Mouse (Mus musculus): ENCODE data around the gene Gid8.
A peak's percentile ranks its signal among the peaks of the same experiment; 100 is the strongest.

Gid8 gene

GRCm38 (mm10) chr2:180709923-180710272 is at the start of gene Gid8, which contains the start of gene Dido1:
Gene Gid8 (plus strand): TSS chr2:180710117.
Gene Dido1 (minus strand): TSS chr2:180709999.
- DNase-seq: peak; percentile 93 to 96

- no peak for DNase-seq
These were observed 49.4 kb upstream of the Gid8 start for GRCm38 (mm10) chr2:180660521-180660920.

DNA sequence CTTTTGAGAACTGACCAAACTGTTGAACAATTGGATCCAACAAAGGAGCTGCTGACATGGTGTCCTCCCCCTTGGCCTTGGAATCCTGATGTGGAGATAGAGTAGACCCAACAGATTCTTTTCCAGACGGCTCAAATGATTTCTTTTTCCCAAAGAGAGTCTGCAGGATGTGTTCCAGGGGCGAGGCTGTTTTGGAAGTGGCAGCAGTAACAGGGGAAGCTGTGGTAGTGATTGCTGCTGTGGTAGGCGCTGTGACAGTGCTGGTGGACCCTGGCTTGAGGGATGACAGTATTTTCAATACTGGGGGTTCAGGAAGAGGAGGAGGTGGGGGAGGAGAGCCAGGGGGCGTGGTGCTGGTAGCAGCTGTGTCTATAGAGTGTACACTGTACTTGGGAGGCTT is 47.9 kb upstream of the Gid8 start:
- no peak for DNase-seq

DNA sequence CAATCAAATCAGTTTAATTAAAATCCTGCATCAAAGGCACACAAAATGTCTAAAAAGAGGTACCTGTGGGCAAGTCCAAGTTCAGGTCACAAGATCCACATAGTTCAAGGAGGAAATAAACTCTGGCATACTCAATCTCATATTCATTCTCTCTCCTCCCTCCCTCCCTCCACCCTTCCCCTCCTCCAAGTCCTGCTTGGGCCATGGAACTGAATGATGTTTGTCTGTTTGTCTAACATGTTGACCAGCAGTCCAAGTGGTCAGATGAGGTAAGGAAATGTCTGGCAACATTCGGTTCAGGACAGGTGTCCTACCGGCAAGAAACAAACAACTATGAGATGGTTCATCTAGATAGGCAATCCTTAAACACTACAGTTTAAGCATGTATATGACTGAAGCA is 33.2 kb upstream of the Gid8 start:
- no peak for DNase-seq

DNA sequence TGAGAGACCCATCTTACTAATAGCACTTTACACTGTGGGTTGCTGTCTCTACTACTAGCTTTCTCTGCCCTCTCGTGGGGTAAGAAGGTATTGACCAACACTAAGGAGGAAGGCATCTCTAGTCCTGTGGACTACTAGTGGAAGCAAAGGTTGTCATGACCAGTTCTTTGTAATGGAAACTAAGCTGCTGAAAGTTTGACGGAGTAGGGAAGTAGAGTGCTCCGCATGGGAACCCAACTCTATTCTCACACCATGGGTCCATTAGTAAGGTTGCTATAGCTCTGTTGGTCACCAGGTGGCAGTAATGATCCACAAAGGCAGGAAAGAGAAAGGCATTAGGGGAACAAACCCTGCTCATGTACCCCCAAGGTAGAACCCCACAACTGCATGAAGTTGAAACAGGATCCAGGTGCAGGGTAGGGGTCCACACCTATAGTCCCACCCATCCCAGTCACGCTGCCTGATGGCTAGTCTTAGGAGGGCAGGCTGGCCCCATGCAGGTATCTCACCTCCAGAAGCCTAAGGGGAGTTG is 31.2 kb upstream of the Gid8 start:
- DNase-seq: peak; percentile 56 to 64

DNA sequence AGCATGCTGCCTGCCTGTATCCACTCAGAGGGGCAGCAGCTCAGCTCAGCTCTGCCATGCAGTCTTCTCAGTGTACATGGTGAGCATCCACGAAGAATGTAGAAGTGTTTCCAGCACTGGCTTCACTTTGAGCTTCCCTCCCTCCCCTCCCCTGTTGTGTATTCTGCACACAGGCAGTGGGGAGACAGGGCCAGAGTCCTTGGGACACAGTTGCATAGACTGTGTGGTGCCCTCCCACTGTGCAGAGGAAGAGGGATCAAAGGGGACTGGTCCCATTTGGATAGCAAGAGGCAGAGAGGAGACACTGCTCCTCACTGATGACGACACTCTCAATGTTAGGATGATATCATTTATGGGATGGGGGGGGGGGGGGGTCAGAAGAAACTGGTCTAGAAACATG is 28.7 kb upstream of the Gid8 start:
- DNase-seq: no peak

DNA sequence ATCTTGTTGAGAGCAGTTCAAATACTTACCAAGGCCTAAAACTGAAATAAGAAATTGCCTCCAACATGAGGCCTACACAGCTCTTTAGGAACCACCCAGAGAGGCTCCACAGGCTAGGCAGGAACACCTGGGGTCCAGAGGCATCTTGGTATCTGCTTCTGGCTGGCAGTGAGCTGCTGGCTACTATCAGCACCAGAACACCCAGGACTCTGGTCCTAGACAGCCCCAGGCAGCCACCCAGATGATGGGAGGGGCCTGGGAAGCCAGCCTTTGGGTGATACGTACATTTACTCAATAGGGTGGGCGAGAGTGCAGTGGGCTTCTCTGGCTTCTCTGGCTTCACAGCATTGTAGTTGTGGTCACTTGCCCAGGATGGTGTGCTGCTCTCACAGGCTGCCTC is 26.4 kb upstream of the Gid8 start:
- no peak for DNase-seq

GRCm38 (mm10) chr2:180684031-180684430 is 25.9 kb upstream of the Gid8 start:
- no peak for DNase-seq

GRCm38 (mm10) chr2:180689841-180690240 is 20.1 kb upstream of the Gid8 start:
- DNase-seq: no peak

- DNase-seq: no peak
These were observed 17.3 kb upstream of the Gid8 start for GRCm38 (mm10) chr2:180692630-180693029.

- DNase-seq: no peak
These were observed 14.7 kb upstream of the Gid8 start for GRCm38 (mm10) chr2:180695176-180695575.

DNA sequence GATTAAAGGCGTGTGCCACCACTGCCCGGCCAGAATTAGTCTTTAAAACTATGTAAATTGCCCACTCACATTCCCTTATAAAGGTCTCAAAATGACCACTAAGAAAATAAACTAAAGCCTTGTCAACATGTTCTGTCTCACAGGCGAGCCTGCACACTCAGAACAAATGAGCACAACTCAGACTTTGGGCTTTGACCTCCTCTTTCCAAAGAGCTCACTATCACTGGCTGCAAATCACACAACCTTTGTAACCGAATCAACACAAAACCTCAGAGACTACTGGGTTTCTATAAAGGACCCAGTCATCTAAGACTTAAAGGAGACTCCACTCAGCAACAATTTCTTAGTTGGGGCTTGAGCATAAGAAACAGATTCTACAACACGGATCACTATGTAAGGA is 9.5 kb upstream of the Gid8 start:
- no peak for DNase-seq

GRCm38 (mm10) chr2:180701053-180701766 is 8.7 kb upstream of the Gid8 start:
- DNase-seq: no peak

DNA sequence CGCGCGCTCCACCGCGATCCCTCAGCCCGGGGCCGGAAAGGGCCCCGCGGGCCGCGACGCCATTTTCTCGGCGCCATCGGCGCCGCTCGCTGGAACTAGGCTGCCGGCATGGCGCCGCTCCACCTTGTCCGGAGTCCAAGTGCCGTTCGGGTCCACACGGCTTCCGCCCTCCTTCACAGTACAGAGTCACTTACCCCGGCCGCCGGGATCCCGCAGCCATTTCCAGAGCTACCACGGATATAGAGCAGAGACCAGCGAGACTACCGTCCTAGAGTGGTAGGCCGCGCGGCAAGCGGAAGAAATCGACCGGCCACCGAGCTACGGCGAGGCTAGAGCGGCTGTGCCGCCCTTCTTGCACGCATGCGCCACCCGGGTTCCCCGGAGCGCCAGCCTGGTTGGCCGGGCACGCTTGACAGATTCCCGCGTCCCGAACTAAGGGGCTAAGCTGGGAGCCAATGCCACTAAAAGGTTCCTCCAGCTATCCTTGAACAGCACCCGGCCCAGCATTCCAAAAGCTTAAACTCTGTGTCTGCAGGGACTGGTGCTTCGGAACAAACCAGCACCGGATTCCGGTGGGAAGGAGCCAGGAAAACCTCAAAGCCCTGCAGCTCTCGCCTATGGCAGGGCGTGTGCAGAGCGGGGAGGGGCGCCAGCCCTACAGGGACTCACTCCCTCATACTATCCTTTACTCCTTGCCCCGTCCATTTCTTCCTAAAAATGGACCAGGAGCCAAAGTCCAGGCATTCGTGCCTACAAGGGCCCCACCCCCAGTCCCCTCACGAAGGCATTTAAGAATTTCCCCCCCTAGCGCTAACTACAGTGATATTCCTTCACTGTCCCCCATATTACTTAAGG is 7.9 kb upstream of the Gid8 start:
- peak; percentile 90 to 91 for DNase-seq

- no peak for DNase-seq
These were observed 7.2 kb upstream of the Gid8 start for GRCm38 (mm10) chr2:180702701-180703149.

DNA sequence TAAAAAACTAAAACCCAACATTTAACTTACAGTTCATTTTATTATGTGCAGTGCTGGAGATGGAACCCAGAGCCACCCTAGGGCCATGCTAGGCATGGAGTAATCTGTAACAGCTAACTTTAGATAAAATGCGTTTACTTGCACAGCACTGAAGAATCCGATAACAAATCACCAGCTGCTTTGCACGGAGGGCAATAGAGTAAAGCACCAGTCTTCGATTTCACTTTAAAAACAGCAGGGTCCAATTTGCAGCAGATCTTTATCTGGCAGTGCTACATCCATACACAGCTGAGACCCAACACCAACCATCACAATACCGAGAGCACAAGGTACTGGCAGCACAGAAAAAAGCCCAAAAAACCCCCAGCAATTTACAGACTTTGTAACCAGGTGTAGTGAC is 6.7 kb upstream of the Gid8 start:
- no peak for DNase-seq

- no peak for DNase-seq
These were observed 6.1 kb upstream of the Gid8 start for GRCm38 (mm10) chr2:180703645-180704359.

DNA sequence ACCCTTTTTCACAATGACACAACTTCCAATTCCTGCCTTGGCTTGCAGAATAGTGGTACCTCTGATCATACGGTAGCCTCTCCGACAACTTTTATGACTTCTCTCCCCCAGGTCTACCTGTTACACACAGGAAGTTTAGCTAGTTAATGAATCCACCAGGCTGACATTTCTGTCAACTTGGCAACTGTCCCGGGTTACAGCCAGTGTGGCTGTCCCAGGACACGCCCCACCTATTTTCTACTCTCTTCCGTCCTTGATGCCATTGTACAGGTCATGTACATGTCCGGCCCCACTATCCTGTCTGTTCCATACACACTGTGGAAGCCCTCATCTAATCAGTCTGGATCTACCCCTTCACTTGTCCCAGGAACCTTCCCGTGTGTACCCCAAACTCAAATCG is 5.3 kb upstream of the Gid8 start:
- DNase-seq: no peak

- no peak for DNase-seq
These were observed 4.9 kb upstream of the Gid8 start for GRCm38 (mm10) chr2:180705066-180705465.

DNA sequence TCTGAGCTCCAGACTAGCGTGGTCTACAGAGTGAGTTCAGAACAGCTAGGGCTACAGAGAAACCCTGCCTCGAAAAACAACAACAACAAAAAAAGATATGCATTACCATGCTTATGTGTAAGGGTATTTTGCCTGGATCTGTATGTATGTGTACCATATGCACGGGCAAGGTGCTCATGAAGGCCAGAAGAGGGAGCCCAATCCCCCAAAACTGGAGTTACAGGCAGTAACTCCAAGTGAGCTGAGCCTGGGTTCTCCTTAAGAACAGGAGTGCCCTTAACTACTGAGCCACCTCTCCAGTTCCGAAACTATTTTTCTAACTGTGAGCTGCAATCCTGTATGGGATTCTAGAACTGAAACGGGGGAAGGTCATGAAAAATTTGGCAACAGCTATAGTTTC is 3.9 kb upstream of the Gid8 start:
- DNase-seq: no peak

DNA sequence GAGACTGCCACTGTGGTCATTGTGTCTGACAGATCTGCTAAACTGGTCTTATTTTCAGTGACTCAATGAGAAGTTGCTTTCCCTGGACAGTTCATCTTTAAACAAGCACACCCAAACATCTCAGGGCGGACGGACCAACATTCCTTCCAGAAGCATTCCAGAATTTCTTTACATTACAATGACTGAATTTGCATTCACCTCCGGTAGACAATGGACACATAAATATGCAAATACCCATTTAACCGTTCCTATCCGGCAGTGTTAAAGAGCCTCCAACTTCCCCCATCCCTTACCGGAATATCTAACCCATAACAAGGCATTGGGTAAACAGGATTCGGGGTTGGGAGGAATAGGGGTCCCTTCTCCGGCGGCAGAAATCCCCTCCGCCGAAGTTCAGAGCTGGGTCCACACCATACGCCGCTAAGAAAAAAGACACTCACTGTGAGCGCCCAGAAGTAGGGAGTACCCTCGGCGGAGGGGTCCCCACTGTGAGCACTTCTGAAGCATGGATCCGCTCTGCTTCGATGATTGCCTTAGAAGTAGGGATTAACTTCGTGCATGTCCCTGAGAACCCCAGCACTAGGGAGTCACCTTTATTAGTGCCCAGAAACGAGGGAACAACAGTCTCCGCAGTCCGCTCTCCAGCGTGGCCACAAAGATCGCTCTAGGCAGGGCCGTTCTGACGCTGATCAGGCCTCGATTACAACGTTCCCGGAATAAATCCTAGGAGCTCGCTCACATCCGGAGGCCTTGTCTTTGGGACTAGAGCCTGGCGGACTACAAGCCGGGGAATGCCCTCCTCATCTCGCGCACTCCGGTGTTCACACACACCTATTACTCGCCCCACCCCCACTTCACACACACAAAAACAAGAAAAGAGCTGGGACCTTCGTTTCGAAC is 644 bp upstream of the Gid8 start:
- DNase-seq: no peak
